Mouse (Mus musculus) bone marrow macrophage, adult 2 months (primary cell): ENCODE results near the gene Cryba4. TPM values are rescaled to one million over a fixed set of nuclear protein-coding genes. Genes with fewer than 3 reads are reported as not detected.

Experiments
- H3K27ac ChIP-seq: 2 replicates; pipeline ENCODE4 v1.5.1; 2012; ENCODE audit warnings: low read depth, low read length; ENCODE audit not compliant: insufficient read depth
- H3K4me1 ChIP-seq: 2 replicates; pipeline ENCODE4 v1.6.1; 2012; ENCODE audit warnings: low read length; ENCODE audit not compliant: control insufficient read depth, insufficient read depth
- H3K4me3 ChIP-seq: 2 replicates; pipeline ENCODE4 v1.5.1; 2012; ENCODE audit warnings: mild to moderate bottlenecking, low read length, moderate library complexity; ENCODE audit not compliant: insufficient read depth
- CTCF ChIP-seq: IDR thresholded peaks from 2 replicates; pipeline ENCODE4 v1.5.1; 2012; ENCODE audit warnings: low read depth, mild to moderate bottlenecking, low read length, moderate library complexity
- POLR2A ChIP-seq: IDR thresholded peaks from 2 replicates; pipeline ENCODE4 v1.6.1; 2012; ENCODE audit warnings: mild to moderate bottlenecking, low read depth, low read length, borderline replicate concordance
- polyA plus RNA-seq: library from polyadenylated mRNA; stranded (reverse); fragments of >200 nt; gene quantifications from 2 replicates; pipeline ENCODE4 v1.2.4, GENCODE M21; 2012; ENCODE audit not compliant: missing spikeins, insufficient read depth, insufficient read length

Gene Cryba4
- polyA plus RNA-seq, 1 experiment, result 3.0 TPM

GRCm38 (mm10) chr5:112206543-112207255, 45.6 kb downstream of the Cryba4 start:
- Histone ChIP-seq H3K27ac (no peak overlapping the region), H3K4me3 (no peak overlapping the region), H3K4me1 (no peaks in the 10 kb centered on the region)
- TF ChIP-seq CTCF (no peak), POLR2A (no peak)

GRCm38 (mm10) chr5:112199656-112200055, 52.7 kb downstream of the Cryba4 start:
- H3K4me1 ChIP-seq, result peaks cover 3% of the 10 kb centered on the region
- no peak overlapping the region for H3K4me3 ChIP-seq
- H3K27ac ChIP-seq, result no peak overlapping the region
- TF ChIP-seq CTCF (no peak), POLR2A (no peak)

Other genes starting within 250 kb of the Cryba4 start
- not detected in 2 replicates for gene Crybb1, start 3.3 kb upstream of the Cryba4 start, polyA plus RNA-seq
- 42.1 and 50.1 TPM in 2 replicates for gene Tpst2, start 24.2 kb upstream of the Cryba4 start, polyA plus RNA-seq
- gene Tfip11, start 73.8 kb upstream of the Cryba4 start, polyA plus RNA-seq, result 26.4 and 28.4 TPM in 2 replicates
- gene Srrd, start 90.5 kb upstream of the Cryba4 start, polyA plus RNA-seq, result 32.3 and 37.4 TPM in 2 replicates
- gene Hps4, start 90.6 kb upstream of the Cryba4 start, polyA plus RNA-seq, result 22.7 and 24.3 TPM in 2 replicates
- gene Gm6583, start 103.5 kb upstream of the Cryba4 start, polyA plus RNA-seq, result not detected in 2 replicates
- gene Asphd2, start 142.3 kb upstream of the Cryba4 start, polyA plus RNA-seq, result not detected in 2 replicates
- not detected in 2 replicates for gene Gm6588, start 196.9 kb upstream of the Cryba4 start, polyA plus RNA-seq